Mouse (Mus musculus) small intestine, adult 2 months (tissue): ENCODE data around the gene Pde4d.

ENCODE experiments used
- CTCF ChIP-seq: fragments of 200-500 bp; IDR thresholded peaks from 2 replicates; pipeline ENCODE4 v1.5.1; 2012; ENCODE audit warnings: low read depth, mild to moderate bottlenecking, control low read depth, inconsistent platforms, low read length, moderate library complexity, mixed read lengths; ENCODE audit not compliant: insufficient replicate concordance, insufficient read length; ENCODE audit errors: extremely low read depth
- POLR2A ChIP-seq: fragments of 200-500 bp; IDR thresholded peaks from 2 replicates; pipeline ENCODE4 v1.6.1; 2012; ENCODE audit warnings: low read depth, mild to moderate bottlenecking, control low read depth, inconsistent platforms, low read length, moderate library complexity

GRCm38 (mm10) chr13:109474344-109474743 lies 1024.6 kb downstream of the Pde4d start:
- no peak for TF ChIP-seq CTCF
- no peak for TF ChIP-seq POLR2A
